In the genomic region with DNA sequence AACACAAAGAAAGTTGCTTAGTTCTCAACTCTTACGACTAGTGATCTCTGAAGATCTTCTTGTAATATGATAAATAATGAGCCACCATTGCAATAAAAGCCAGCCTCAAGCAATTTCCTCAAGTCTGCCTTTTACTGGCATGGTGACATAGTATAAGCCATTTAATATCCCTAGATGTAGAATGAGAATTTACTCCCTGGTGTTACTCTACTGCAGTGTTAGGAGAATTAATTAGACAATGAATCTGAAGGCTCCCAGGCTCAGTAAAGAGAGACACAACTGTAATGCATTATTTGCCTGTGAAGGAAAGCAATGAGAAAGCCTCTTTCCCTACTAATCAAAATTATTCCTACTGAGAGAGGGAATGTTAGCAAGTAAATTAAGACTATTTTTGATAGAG, we compare ENCODE assay signal across 20 mouse cellular contexts.
"Had no signal": no experiment of that assay in that cellular context is flagged by ENCODE, and none has a peak within 500 bp of the region (broad histone marks: within the 10 kb centered on the region; RNA-seq: fewer than 3 reads in every experiment).

No protein-coding gene starts in this region.

- H3K36me3 ChIP-seq: liver, embryonic 12.5 days; lung, embryonic 15.5 days; midbrain, embryonic 13.5 days; midbrain, embryonic 15.5 days had no signal

- DNase-seq: lung, adult 18-20 months; lung, postnatal 14 days; lung, postnatal 36 days; retina, postnatal 1 day; right cerebral cortex, adult 18-20 months; right cerebral cortex, postnatal 25 days; right cerebral cortex, postnatal 4 days; spleen, adult 18-20 months; thymus, adult 18-20 months; thymus, postnatal 25 days; thymus, postnatal 4 days had no signal

- ATAC-seq: liver, embryonic 12.5 days; lung, postnatal 0 days; midbrain, embryonic 13.5 days; midbrain, embryonic 15.5 days had no signal

- H3K4me3 ChIP-seq: liver, embryonic 12.5 days; lung, embryonic 15.5 days; megakaryocyte, embryonic 14.5 days; midbrain, embryonic 13.5 days; midbrain, embryonic 15.5 days had no signal

- H3K9me3 ChIP-seq: liver, embryonic 12.5 days; lung, embryonic 15.5 days; megakaryocyte, embryonic 14.5 days; midbrain, embryonic 13.5 days; midbrain, embryonic 15.5 days had no signal

- H3K4me2 ChIP-seq: liver, embryonic 12.5 days; lung, embryonic 15.5 days; midbrain, embryonic 11.5 days; midbrain, embryonic 13.5 days; midbrain, embryonic 15.5 days had no signal

- H3K4me1 ChIP-seq: liver, embryonic 12.5 days; lung, embryonic 15.5 days; megakaryocyte, embryonic 14.5 days; midbrain, embryonic 13.5 days; midbrain, embryonic 15.5 days had no signal

- H3K27ac ChIP-seq: liver, embryonic 12.5 days; liver, embryonic 14.5 days; lung, embryonic 15.5 days; macrophage; midbrain, embryonic 13.5 days; midbrain, embryonic 15.5 days had no signal

- H3K27me3 ChIP-seq: liver, embryonic 12.5 days; lung, embryonic 15.5 days; megakaryocyte, embryonic 14.5 days; midbrain, embryonic 13.5 days; midbrain, embryonic 15.5 days had no signal

- H3K9ac ChIP-seq: liver, embryonic 12.5 days; liver, embryonic 14.5 days; lung, embryonic 15.5 days; midbrain, embryonic 13.5 days; midbrain, embryonic 15.5 days had no signal
